Mouse (Mus musculus) liver, embryonic 15.5 days (tissue): ENCODE results near the gene Sbno1. TPM values are rescaled to one million over a fixed set of nuclear protein-coding genes. Genes with fewer than 3 reads are reported as not detected.
"Not testable (repeated sequence)": the region's sequence is repeated elsewhere in the genome, so short reads cannot be mapped to it uniquely, and the experiment has no call there.

Source experiments
- ATAC-seq: fragments of 200-750 bp; cut with Nextera tagmentation; 2 replicates; pipeline ENCODE4 v1.8.0; 2017; ENCODE audit warnings: moderate number of reproducible peaks, mild to moderate bottlenecking, moderate library complexity; ENCODE audit not compliant: insufficient read depth
- H3K27ac ChIP-seq: fragments of 300-500 bp; sonication (generic); replicated peaks from 2 replicates; pipeline ENCODE4 v1.5.1; 2015; ENCODE audit warnings: mild to moderate bottlenecking, inconsistent platforms
- H3K27me3 ChIP-seq: fragments of 300-500 bp; sonication (generic); 2 replicates; pipeline ENCODE4 v1.6.1; 2015; ENCODE audit warnings: mild to moderate bottlenecking, inconsistent platforms
- H3K36me3 ChIP-seq: fragments of 300-500 bp; sonication (generic); replicated peaks from 2 replicates; pipeline ENCODE4 v1.6.1; 2015; ENCODE audit warnings: moderate library complexity, mild to moderate bottlenecking, inconsistent platforms
- H3K4me1 ChIP-seq: fragments of 300-500 bp; sonication (generic); replicated peaks from 2 replicates; pipeline ENCODE4 v1.6.1; 2015; ENCODE audit warnings: inconsistent platforms
- H3K4me2 ChIP-seq: fragments of 300-500 bp; sonication (generic); 2 replicates; pipeline ENCODE4 v1.6.1; 2015; ENCODE audit warnings: moderate library complexity, mild to moderate bottlenecking, inconsistent platforms
- H3K4me3 ChIP-seq: fragments of 300-500 bp; sonication (generic); replicated peaks from 2 replicates; pipeline ENCODE4 v1.5.1; 2015; ENCODE audit warnings: mild to moderate bottlenecking, inconsistent platforms
- H3K9ac ChIP-seq: fragments of 300-500 bp; sonication (generic); 2 replicates; pipeline ENCODE4 v1.6.1; 2015; ENCODE audit warnings: moderate library complexity, mild to moderate bottlenecking, inconsistent platforms
- H3K9me3 ChIP-seq: fragments of 300-500 bp; sonication (generic); replicated peaks from 2 replicates; pipeline ENCODE4 v1.6.1; 2016; ENCODE audit warnings: inconsistent platforms
- WGBS: fragments of 180-500 bp; shearing (Covaris S2); methylation state at CpG from one replicate; pipeline ENCODE4 v1.1.7; 2015; ENCODE audit warnings: mixed read lengths; ENCODE audit not compliant: insufficient replicate concordance; 5-methylcytosine and 5-hydroxymethylcytosine counted together
- polyA plus RNA-seq: library from polyadenylated mRNA; unstranded; fragments of >200 nt; fragmentation: Nextera tagmentation; extraction: Ambion mirVana; gene quantifications from 2 replicates; pipeline ENCODE4 v1.2.1, GENCODE M21; 2015

Sbno1 gene
- polyA plus RNA-seq, 1 experiment from 2014 or later = 35.3 TPM

GRCm38 (mm10) chr5:124352141-124352920 is 73.5 kb downstream of the Sbno1 start:
- H3K4me1 ChIP-seq = peaks cover 43% of the 10 kb centered on the region
- peak overlapping the region; percentile 91 for H3K4me3 ChIP-seq
- peak; percentile 35 for ATAC-seq
- peak overlapping the region; percentile 95 for H3K4me2 ChIP-seq
- H3K36me3 ChIP-seq = peaks cover 23% of the 10 kb centered on the region
- peak overlapping the region; percentile 92 for H3K9ac ChIP-seq
- no peaks in the 10 kb centered on the region for H3K27me3 ChIP-seq
- H3K27ac ChIP-seq = peak overlapping the region; percentile 89
- H3K9me3 ChIP-seq = no peaks in the 10 kb centered on the region
- WGBS = 3% methylated on average over 30 of the region's 30 CpGs

- Histone ChIP-seq H3K9ac (peak overlapping the region; percentile 92), H3K27ac (peak overlapping the region; percentile 89), H3K36me3 (peaks cover 29% of the 10 kb centered on the region)
These were observed 74.2 kb downstream of the Sbno1 start for GRCm38 (mm10) chr5:124351604-124352003.

GRCm38 (mm10) chr5:124351111-124351560 is 74.7 kb downstream of the Sbno1 start:
- Histone ChIP-seq H3K9ac (no peak overlapping the region), H3K4me3 (no peak overlapping the region), H3K27ac (0 out of 2 replicates have a peak overlapping the region, but pooled peaks have one; percentile 89), H3K9me3 (no peaks in the 10 kb centered on the region), H3K27me3 (no peaks in the 10 kb centered on the region), H3K36me3 (peaks cover 34% of the 10 kb centered on the region), H3K4me2 (0 out of 2 replicates have a peak overlapping the region, but pooled peaks have one; percentile 95), H3K4me1 (peaks cover 43% of the 10 kb centered on the region)
- WGBS = 38% methylated on average over 7 of the region's 7 CpGs
- no peak for ATAC-seq

More at GRCm38 (mm10) chr5:124351604-124352003, 74.2 kb downstream of the Sbno1 start:
- no peak for ATAC-seq
- 73% methylated on average over 3 of the region's 3 CpGs for WGBS
- Histone ChIP-seq H3K4me1 (peaks cover 43% of the 10 kb centered on the region), H3K4me2 (peak overlapping the region; percentile 95), H3K27me3 (no peaks in the 10 kb centered on the region), H3K9me3 (no peaks in the 10 kb centered on the region), H3K4me3 (peak overlapping the region; percentile 91; the same call in 1 of the 2 replicates)

DNA sequence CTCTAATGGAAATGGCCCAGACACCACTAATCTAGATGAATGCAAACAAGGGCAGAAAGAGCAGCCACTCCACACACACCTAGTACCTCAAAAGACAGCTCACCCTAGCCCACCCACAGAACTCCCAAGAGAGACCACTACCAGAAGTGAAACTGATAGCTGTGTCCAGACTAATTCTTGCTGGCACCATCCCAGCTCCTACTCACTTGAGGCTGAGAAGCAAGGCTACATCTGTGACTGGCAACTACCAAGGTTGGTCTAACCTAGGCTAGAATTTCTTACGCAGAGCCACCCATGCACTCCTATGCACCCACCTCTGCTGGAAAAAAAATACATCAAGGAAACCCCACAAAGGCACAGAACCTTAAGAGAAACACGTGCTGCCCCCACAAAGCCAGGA is 75.5 kb downstream of the Sbno1 start:
- Histone ChIP-seq H3K27me3 (no peaks in the 10 kb centered on the region), H3K4me1 (peaks cover 40% of the 10 kb centered on the region), H3K9me3 (no peaks in the 10 kb centered on the region), H3K27ac (no peak overlapping the region), H3K9ac (no peak overlapping the region), H3K4me3 (no peak overlapping the region), H3K4me2 (no peak overlapping the region), H3K36me3 (peaks cover 36% of the 10 kb centered on the region)
- no peak for ATAC-seq
- WGBS = 80% methylated on average over 2 of the region's 2 CpGs

DNA sequence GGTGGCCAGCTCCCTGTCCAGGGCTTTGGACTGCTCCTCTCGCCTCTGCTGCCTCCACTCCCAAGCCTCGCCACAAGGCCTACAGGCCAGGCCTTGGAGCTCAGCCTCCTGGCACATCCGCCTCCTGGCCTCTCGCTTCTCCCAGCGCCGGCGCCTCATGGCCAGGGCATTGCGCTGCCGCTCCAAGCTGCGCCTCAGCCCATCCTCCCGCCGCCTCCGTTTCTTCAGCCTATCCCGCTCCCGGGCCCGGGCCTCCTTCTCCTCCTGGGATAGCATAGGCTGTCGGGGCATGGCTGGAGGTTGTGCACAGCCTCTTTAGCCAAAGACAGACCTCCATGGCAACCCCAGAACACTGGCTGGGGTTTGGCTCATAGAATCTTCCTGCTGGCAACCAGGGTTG is 76.6 kb downstream of the Sbno1 start:
- Histone ChIP-seq H3K27me3 (no peaks in the 10 kb centered on the region), H3K36me3 (peaks cover 45% of the 10 kb centered on the region), H3K9ac (no peak overlapping the region), H3K9me3 (no peaks in the 10 kb centered on the region), H3K4me1 (peaks cover 36% of the 10 kb centered on the region), H3K4me2 (no peak overlapping the region), H3K4me3 (no peak overlapping the region), H3K27ac (no peak overlapping the region)
- 93% methylated on average over 17 of the region's 17 CpGs for WGBS
- no peak for ATAC-seq

- H3K9me3 ChIP-seq = no peaks in the 10 kb centered on the region
- H3K36me3 ChIP-seq = peaks cover 32% of the 10 kb centered on the region
- no peak for ATAC-seq
- no peak overlapping the region for H3K27ac ChIP-seq
- no peak overlapping the region for H3K4me2 ChIP-seq
- WGBS = 75% methylated on average over 8 of the region's 8 CpGs
- H3K9ac ChIP-seq = no peak overlapping the region
- H3K4me1 ChIP-seq = no peaks in the 10 kb centered on the region
- no peak overlapping the region for H3K4me3 ChIP-seq
- no peaks in the 10 kb centered on the region for H3K27me3 ChIP-seq
These were observed 82.9 kb downstream of the Sbno1 start for GRCm38 (mm10) chr5:124342897-124343296.

DNA sequence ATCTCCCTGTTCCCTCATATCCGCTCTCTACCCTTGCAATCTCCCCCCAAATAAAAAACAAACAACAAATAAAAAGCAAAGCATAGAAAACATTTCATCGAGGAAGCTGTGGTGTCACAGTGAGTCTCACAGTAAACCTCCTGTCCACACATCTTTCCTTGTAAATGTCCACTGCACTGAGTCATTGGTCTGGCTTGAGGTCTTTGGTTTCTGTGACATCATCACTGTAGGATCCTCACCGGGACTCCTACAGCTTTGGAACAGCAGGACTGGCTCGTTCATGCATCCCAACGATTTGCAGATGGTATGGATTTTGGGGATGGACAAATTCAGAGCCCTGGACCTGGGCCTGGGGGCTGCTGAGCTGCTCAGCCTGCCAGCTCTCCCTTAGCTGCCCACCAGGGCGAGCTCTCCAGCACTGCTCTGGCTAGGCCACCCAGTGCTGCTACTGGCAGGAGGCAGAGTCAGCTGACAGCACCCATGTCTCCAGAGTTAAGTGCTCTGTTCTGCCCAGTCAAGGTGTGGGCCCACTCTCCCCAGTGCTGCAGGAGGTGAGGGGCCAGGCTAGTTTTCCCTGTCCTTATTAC is 84.0 kb downstream of the Sbno1 start:
- not testable (repeated sequence) for H3K4me3 ChIP-seq, H3K9ac ChIP-seq, ATAC-seq, H3K4me1 ChIP-seq, H3K4me2 ChIP-seq, H3K27ac ChIP-seq, H3K9me3 ChIP-seq, H3K27me3 ChIP-seq
- 63% methylated on average over 6 of the region's 6 CpGs for WGBS
- peaks cover 26% of the 10 kb centered on the region for H3K36me3 ChIP-seq

GRCm38 (mm10) chr5:124338791-124339190 is 87.0 kb downstream of the Sbno1 start:
- Histone ChIP-seq H3K9ac (no peak overlapping the region), H3K4me3 (no peak overlapping the region), H3K36me3 (peaks cover 7% of the 10 kb centered on the region), H3K4me1 (no peaks in the 10 kb centered on the region), H3K27ac (no peak overlapping the region), H3K4me2 (no peak overlapping the region), H3K9me3 (no peaks in the 10 kb centered on the region), H3K27me3 (no peaks in the 10 kb centered on the region)
- WGBS = 75% methylated on average over 8 of the region's 8 CpGs
- ATAC-seq = no peak

- no peak overlapping the region for H3K4me2 ChIP-seq
- WGBS = 69% methylated on average over 9 of the region's 9 CpGs
- no peak for ATAC-seq
- H3K27ac ChIP-seq = no peak overlapping the region
- no peaks in the 10 kb centered on the region for H3K27me3 ChIP-seq
- peaks cover 7% of the 10 kb centered on the region for H3K36me3 ChIP-seq
- no peaks in the 10 kb centered on the region for H3K4me1 ChIP-seq
- no peak overlapping the region for H3K9ac ChIP-seq
- no peak overlapping the region for H3K4me3 ChIP-seq
- no peaks in the 10 kb centered on the region for H3K9me3 ChIP-seq
These were observed 87.9 kb downstream of the Sbno1 start for GRCm38 (mm10) chr5:124337909-124338308.

GRCm38 (mm10) chr5:124337103-124337502 is 88.7 kb downstream of the Sbno1 start:
- H3K4me3 ChIP-seq = no peak overlapping the region
- H3K9me3 ChIP-seq = no peaks in the 10 kb centered on the region
- no peak overlapping the region for H3K4me2 ChIP-seq
- H3K27ac ChIP-seq = no peak overlapping the region
- peaks cover 7% of the 10 kb centered on the region for H3K36me3 ChIP-seq
- no peak for ATAC-seq
- 79% methylated on average over 9 of the region's 9 CpGs for WGBS
- H3K9ac ChIP-seq = no peak overlapping the region
- no peaks in the 10 kb centered on the region for H3K4me1 ChIP-seq
- no peaks in the 10 kb centered on the region for H3K27me3 ChIP-seq

GRCm38 (mm10) chr5:124334392-124334791 is 91.4 kb downstream of the Sbno1 start:
- ATAC-seq = no peak
- Histone ChIP-seq H3K27ac (no peak overlapping the region), H3K4me3 (no peak overlapping the region), H3K4me1 (no peaks in the 10 kb centered on the region; the same call in 1 of the 2 replicates), H3K27me3 (no peaks in the 10 kb centered on the region), H3K4me2 (no peak overlapping the region), H3K36me3 (no peaks in the 10 kb centered on the region), H3K9me3 (no peaks in the 10 kb centered on the region), H3K9ac (no peak overlapping the region)
- 59% methylated on average over 6 of the region's 6 CpGs for WGBS
